Mouse (Mus musculus) heart, embryonic 14.5 days (tissue): ENCODE measurements around the gene Tom1l2. TPM values are rescaled to one million over a fixed set of nuclear protein-coding genes. Genes with fewer than 3 reads are reported as not detected.
A peak's percentile ranks its signal among the peaks of the same experiment; 100 is the strongest.

Experiments used
- ATAC-seq: fragments of 200-750 bp; cut with Nextera tagmentation; 2 replicates; pipeline ENCODE4 v1.8.0; 2017; ENCODE audit warnings: low read depth, moderate TSS enrichment; ENCODE audit not compliant: insufficient number of reproducible peaks, insufficient read depth, low FRiP score
- H3K27ac ChIP-seq, 2 experiments: fragments of 200-500 bp in 1 of 2; fragments of 300-500 bp in 1 of 2; sonication (generic) in 1 of 2; replicated peaks in 1 of 2; 2 replicates each; pipeline ENCODE4 v1.5.1; 2012 to 2014; ENCODE audit warnings: low read depth in 2 of 2, low read length in 2 of 2, control low read depth in 1 of 2, mild to moderate bottlenecking in 1 of 2, mixed read lengths in 1 of 2; ENCODE audit not compliant: control insufficient read depth in 1 of 2, insufficient read depth in 1 of 2
- H3K27me3 ChIP-seq: fragments of 300-500 bp; sonication (generic); 2 replicates; pipeline ENCODE4 v1.6.1; 2014; ENCODE audit warnings: mild to moderate bottlenecking, low read length, control low read depth; ENCODE audit not compliant: control insufficient read depth, insufficient read depth
- H3K36me3 ChIP-seq: fragments of 300-500 bp; sonication (generic); 2 replicates; pipeline ENCODE4 v1.6.1; 2014; ENCODE audit warnings: mild to moderate bottlenecking, control low read depth, low read length, mixed read lengths; ENCODE audit not compliant: control insufficient read depth, insufficient read depth
- H3K4me1 ChIP-seq, 2 experiments: fragments of 200-500 bp in 1 of 2; fragments of 300-500 bp in 1 of 2; sonication (generic) in 1 of 2; 2 replicates each; pipeline ENCODE4 v1.6.1; 2012 to 2014; ENCODE audit warnings: low read length in 2 of 2, control low read depth in 1 of 2, mixed read lengths in 1 of 2; ENCODE audit not compliant: control insufficient read depth in 2 of 2, insufficient read depth in 2 of 2
- H3K4me2 ChIP-seq: fragments of 300-500 bp; sonication (generic); 2 replicates; pipeline ENCODE4 v1.6.1; 2014; ENCODE audit warnings: mild to moderate bottlenecking, low read length
- H3K4me3 ChIP-seq, 2 experiments: fragments of 200-500 bp in 1 of 2; fragments of 300-500 bp in 1 of 2; sonication (generic) in 1 of 2; 2 replicates each; pipeline ENCODE4 v1.5.1; 2012 to 2014; ENCODE audit warnings: low read length in 2 of 2, mild to moderate bottlenecking in 2 of 2, control low read depth in 1 of 2, low read depth in 1 of 2, moderate library complexity in 1 of 2; ENCODE audit not compliant: control insufficient read depth in 1 of 2, insufficient read depth in 1 of 2
- H3K9ac ChIP-seq: fragments of 300-500 bp; sonication (generic); 2 replicates; pipeline ENCODE4 v1.6.1; 2014; ENCODE audit warnings: mild to moderate bottlenecking, low read length
- H3K9me3 ChIP-seq: fragments of 300-500 bp; sonication (generic); 2 replicates; pipeline ENCODE4 v1.6.1; 2016; ENCODE audit warnings: low read length, control low read depth; ENCODE audit not compliant: control insufficient read depth
- WGBS: fragments of 180-500 bp; shearing (Covaris S2); extraction: QIAGEN DNeasy Blood & Tissue Kit; methylation state at CpG from one replicate; pipeline ENCODE4 v1.1.7; 2014; 5-methylcytosine and 5-hydroxymethylcytosine counted together
- polyA plus RNA-seq: library from polyadenylated mRNA; unstranded; fragments of >200 nt; fragmentation: Nextera tagmentation; extraction: Ambion mirVana; gene quantifications from 2 replicates; pipeline ENCODE4 v1.2.1, GENCODE M21; 2014

Gene Tom1l2
- polyA plus RNA-seq, 1 experiment from 2014 or later = 25.7 TPM

- H3K4me2 ChIP-seq = no peak overlapping the region
- no peak overlapping the region for H3K27ac ChIP-seq
- no peaks in the 10 kb centered on the region for H3K27me3 ChIP-seq
- no peaks in the 10 kb centered on the region for H3K9me3 ChIP-seq
- ATAC-seq = no peak
- 76% methylated on average over 6 of the region's 6 CpGs for WGBS
- H3K4me1 ChIP-seq = peaks cover 3 to 10% of the 10 kb centered on the region in 2 experiments; a peak in 3 of 4 replicates
- H3K4me3 ChIP-seq = no peak overlapping the region
- H3K9ac ChIP-seq = no peak overlapping the region
- H3K36me3 ChIP-seq = no peaks in the 10 kb centered on the region
Measured at GRCm38 (mm10) chr11:60293683-60294629, 58.7 kb downstream of the Tom1l2 start.

- Histone ChIP-seq H3K36me3 (no peaks in the 10 kb centered on the region), H3K27me3 (no peaks in the 10 kb centered on the region), H3K9ac (no peak overlapping the region), H3K9me3 (no peaks in the 10 kb centered on the region), H3K27ac (peak overlapping the region; percentile 10 to 11; a peak in 1 of 4 replicates), H3K4me3 (no peak overlapping the region), H3K4me1 (peaks cover 3 to 10% of the 10 kb centered on the region in 2 experiments; a peak in 3 of 4 replicates), H3K4me2 (no peak overlapping the region)
- 0 out of 2 replicates have a peak, but pooled peaks have one; percentile 69 for ATAC-seq
- 38% methylated on average over 2 of the region's 2 CpGs for WGBS
Measured at GRCm38 (mm10) chr11:60292718-60293117, 60.0 kb downstream of the Tom1l2 start.

GRCm38 (mm10) chr11:60288980-60289379, 63.7 kb downstream of the Tom1l2 start:
- no peak for ATAC-seq
- Histone ChIP-seq H3K9ac (no peak overlapping the region), H3K27ac (no peak overlapping the region), H3K4me2 (no peak overlapping the region), H3K9me3 (no peaks in the 10 kb centered on the region), H3K4me3 (no peak overlapping the region), H3K36me3 (no peaks in the 10 kb centered on the region), H3K4me1 (peaks cover 8 to 33% of the 10 kb centered on the region in 2 experiments), H3K27me3 (no peaks in the 10 kb centered on the region)
- 71% methylated on average over 5 of the region's 5 CpGs for WGBS

- WGBS = 7% methylated on average over 4 of the region's 4 CpGs
- no peak overlapping the region for H3K4me2 ChIP-seq
- peaks cover 5 to 27% of the 10 kb centered on the region in 2 experiments for H3K4me1 ChIP-seq
- ATAC-seq = no peak
- no peak overlapping the region for H3K4me3 ChIP-seq
- H3K27ac ChIP-seq = peak overlapping the region; percentile 35 to 66; a peak in 3 of 4 replicates
- H3K36me3 ChIP-seq = no peaks in the 10 kb centered on the region
- H3K9ac ChIP-seq = no peak overlapping the region
- no peaks in the 10 kb centered on the region for H3K9me3 ChIP-seq
- no peaks in the 10 kb centered on the region for H3K27me3 ChIP-seq
Measured at GRCm38 (mm10) chr11:60286311-60286710, 66.4 kb downstream of the Tom1l2 start.

- Histone ChIP-seq H3K36me3 (no peaks in the 10 kb centered on the region), H3K27ac (0 out of 4 replicates have a peak overlapping the region, but pooled peaks of 1 of the 2 experiments have one; percentile 9), H3K4me3 (no peak overlapping the region), H3K4me2 (no peak overlapping the region), H3K27me3 (no peaks in the 10 kb centered on the region), H3K9me3 (no peaks in the 10 kb centered on the region), H3K4me1 (peaks cover 10 to 43% of the 10 kb centered on the region in 2 experiments), H3K9ac (no peak overlapping the region)
- no peak for ATAC-seq
- 72% methylated on average over 11 of the region's 11 CpGs for WGBS
Measured at GRCm38 (mm10) chr11:60280429-60281414, 72.0 kb downstream of the Tom1l2 start.

GRCm38 (mm10) chr11:60279483-60279882, 73.2 kb downstream of the Tom1l2 start:
- 41% methylated on average over 5 of the region's 5 CpGs for whole genome bisulfite sequencing
- H3K9ac ChIP-seq = no peak overlapping the region
- H3K4me1 ChIP-seq = peaks cover 10 to 34% of the 10 kb centered on the region in 2 experiments

GRCm38 (mm10) chr11:60277771-60278170, 74.9 kb downstream of the Tom1l2 start:
- Histone ChIP-seq H3K4me1 (peaks cover 13 to 37% of the 10 kb centered on the region in 2 experiments), H3K9me3 (no peaks in the 10 kb centered on the region), H3K27ac (peak overlapping the region; percentile 59 to 64), H3K4me3 (no peak overlapping the region), H3K27me3 (no peaks in the 10 kb centered on the region), H3K36me3 (0 out of 2 replicates have a peak, but pooled peaks cover 10% of the 10 kb centered on the region), H3K4me2 (no peak overlapping the region), H3K9ac (no peak overlapping the region)
- no peak for ATAC-seq
- 23% methylated on average over 5 of the region's 5 CpGs for WGBS

More at GRCm38 (mm10) chr11:60279483-60279882, 73.2 kb downstream of the Tom1l2 start:
- H3K36me3 ChIP-seq = 0 out of 2 replicates have a peak, but pooled peaks cover 5% of the 10 kb centered on the region
- ATAC-seq = 0 out of 2 replicates have a peak, but pooled peaks have one; percentile 18
- H3K27ac ChIP-seq = no peak overlapping the region
- no peak overlapping the region for H3K4me3 ChIP-seq
- no peak overlapping the region for H3K4me2 ChIP-seq
- H3K9me3 ChIP-seq = no peaks in the 10 kb centered on the region
- no peaks in the 10 kb centered on the region for H3K27me3 ChIP-seq
